Mouse (Mus musculus) E14TG2a.4 (cell line): Measurements from ENCODE around the gene Ttc1.

Experiments
- H3K27me3 ChIP-seq: 2 replicates; pipeline ENCODE4 v1.6.1; 2014; ENCODE audit warnings: low read length, control low read depth; ENCODE audit not compliant: insufficient read depth
- H3K36me3 ChIP-seq: 2 replicates; pipeline ENCODE4 v1.6.1; 2014; ENCODE audit warnings: low read length, control low read depth; ENCODE audit not compliant: insufficient read depth
- H3K4me1 ChIP-seq: replicated peaks from 2 replicates; pipeline ENCODE4 v1.6.1; 2014; ENCODE audit warnings: low read depth, low read length, control low read depth
- H3K4me3 ChIP-seq: replicated peaks from 2 replicates; pipeline ENCODE4 v1.5.1; 2014; ENCODE audit warnings: mild to moderate bottlenecking, low read length
- H3K9me3 ChIP-seq: 2 replicates; pipeline ENCODE4 v1.6.1; 2014; ENCODE audit warnings: low read length, control low read depth
- CTCF ChIP-seq: conservative IDR thresholded peaks from 2 replicates; pipeline ENCODE4 v1.5.1; 2014; ENCODE audit warnings: low read length
- NANOG ChIP-seq: IDR thresholded peaks from 2 replicates; pipeline ENCODE4 v1.6.1; 2014; ENCODE audit warnings: borderline replicate concordance, low read length, mixed read lengths
- POU5F1 ChIP-seq: IDR thresholded peaks from 2 replicates; pipeline ENCODE4 v1.6.1; 2014; ENCODE audit warnings: low read length, borderline replicate concordance

Gene Ttc1

GRCm38 (mm10) chr11:43688850-43689249 is 59.0 kb downstream of the Ttc1 start:
- Histone ChIP-seq H3K4me1 (peaks cover 58% of the 10 kb centered on the region), H3K36me3 (peaks cover 96% of the 10 kb centered on the region), H3K27me3 (no peaks in the 10 kb centered on the region), H3K4me3 (no peak overlapping the region), H3K9me3 (no peaks in the 10 kb centered on the region)
- no peak for TF ChIP-seq POU5F1
- TF ChIP-seq NANOG = no peak

- H3K4me3 ChIP-seq = peak overlapping the region; percentile 88
- H3K27me3 ChIP-seq = no peaks in the 10 kb centered on the region
- peaks cover 45% of the 10 kb centered on the region for H3K4me1 ChIP-seq
- H3K36me3 ChIP-seq = peaks cover 42% of the 10 kb centered on the region
- TF ChIP-seq CTCF = no peak
- TF ChIP-seq POU5F1 = no peak
- no peak for TF ChIP-seq NANOG
- H3K9me3 ChIP-seq = peaks cover 3% of the 10 kb centered on the region; the same call in 1 of the 2 replicates
These were observed 65.2 kb downstream of the Ttc1 start for GRCm38 (mm10) chr11:43682415-43683217.

- H3K4me1 ChIP-seq = peaks cover 42% of the 10 kb centered on the region
- H3K27me3 ChIP-seq = no peaks in the 10 kb centered on the region
- H3K36me3 ChIP-seq = peaks cover 33% of the 10 kb centered on the region
- H3K4me3 ChIP-seq = peak within 1 kb of the TSS; percentile 88
- TF ChIP-seq NANOG (no peak), CTCF (no peak)
- peaks cover 7% of the 10 kb centered on the region; the same call in 1 of the 2 replicates for H3K9me3 ChIP-seq
These were observed 66.1 kb downstream of the Ttc1 start, which contains the start of gene Pwwp2a for GRCm38 (mm10) chr11:43681472-43682414. Pwwp2a (plus strand) TSS chr11:43681998.
